9 mouse cellular contexts compared by ENCODE assay signal in the genomic region with DNA sequence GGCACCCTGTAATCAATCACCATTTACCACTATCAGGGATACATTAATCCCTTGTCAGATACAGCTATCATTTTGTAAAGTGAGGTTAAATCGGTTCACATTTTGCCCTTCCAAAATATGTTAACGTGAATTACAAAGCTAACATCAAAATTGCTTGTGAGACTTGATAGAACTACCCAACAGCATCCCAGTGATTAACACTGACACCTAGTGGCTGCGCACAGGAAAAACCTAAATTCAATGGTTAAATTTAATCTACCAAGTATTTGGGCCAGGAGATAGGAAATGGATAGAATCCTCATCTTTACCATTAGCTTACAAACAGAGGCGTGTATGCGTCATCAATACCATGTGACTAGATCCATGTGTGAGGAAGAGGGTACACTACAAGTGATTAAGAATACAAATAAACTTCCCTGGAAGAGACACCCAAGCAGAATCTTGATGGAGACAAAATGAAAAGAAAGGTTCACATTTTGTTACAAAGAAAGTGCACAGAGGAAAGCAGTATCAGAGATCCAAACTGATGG. TPM values are rescaled to one million over a fixed set of nuclear protein-coding genes. Genes with fewer than 3 reads are reported as not detected.
DNase-seq lines count a peak whose midpoint lies in the region; ATAC-seq and TF ChIP-seq lines count a peak whose summit lies in the region.
"Had no signal": no experiment of that assay in that cellular context is flagged by ENCODE, and none has a peak within 500 bp of the region (broad histone marks: within the 10 kb centered on the region; RNA-seq: fewer than 3 reads in every experiment).

No protein-coding gene starts in this region.

- H3K9ac ChIP-seq in hindbrain, embryonic 11.5 days (ENCODE audit: low read depth, low read length): no peak overlapping the region
- H3K9ac ChIP-seq in MEL (ENCODE audit: control insufficient read depth, low read depth, low read length, poor library complexity, severe bottlenecking): no peak overlapping the region
- H3K9ac ChIP-seq in forebrain, embryonic 12.5 days: no peak overlapping the region
- H3K9ac ChIP-seq: neural tube, embryonic 13.5 days had no signal

- H3K27me3 ChIP-seq in hindbrain, embryonic 11.5 days (ENCODE audit: control insufficient read depth, insufficient read depth, low read length): no peaks in the 10 kb centered on the region
- no peaks in the 10 kb centered on the region for H3K27me3 ChIP-seq in hindbrain, embryonic 10.5 days (ENCODE audit: insufficient read depth, poor library complexity, severe bottlenecking)
- no peaks in the 10 kb centered on the region for H3K27me3 ChIP-seq in MEL (ENCODE audit: control insufficient read depth in 1 of 2, insufficient read depth in 2 of 2, low read length in 2 of 2)
- H3K27me3 ChIP-seq in forebrain, embryonic 12.5 days: no peaks in the 10 kb centered on the region
- no peaks in the 10 kb centered on the region; the same call in 1 of the 2 replicates for H3K27me3 ChIP-seq in splenic B cell, adult 2 months (ENCODE audit: control insufficient read depth, insufficient read depth, low read length, poor library complexity, severe bottlenecking)
- H3K27me3 ChIP-seq: neural tube, embryonic 13.5 days had no signal

- peak; percentile 81 for TF ChIP-seq RAD21 in MEL (IDR thresholded peaks at IDR 0.05; ENCODE audit: low read depth, low read length)

- H3K9me3 ChIP-seq in hindbrain, embryonic 11.5 days (ENCODE audit: control insufficient read depth, low read length): no peaks in the 10 kb centered on the region
- H3K9me3 ChIP-seq in hindbrain, embryonic 10.5 days: peaks cover 6% of the 10 kb centered on the region; the same call in 1 of the 2 replicates
- no peaks in the 10 kb centered on the region for H3K9me3 ChIP-seq in MEL (replicated peaks; ENCODE audit: insufficient read depth, low read length)
- no peaks in the 10 kb centered on the region for H3K9me3 ChIP-seq in forebrain, embryonic 12.5 days
- H3K9me3 ChIP-seq: neural tube, embryonic 13.5 days had no signal

- TF ChIP-seq EP300 in MEL (IDR thresholded peaks at IDR 0.05; ENCODE audit: low read depth in 1 of 2, low read length in 2 of 2): no peak

- no peaks in the 10 kb centered on the region for H3K79me2 ChIP-seq in MEL (ENCODE audit: control insufficient read depth, insufficient read depth, low read length, poor library complexity)

- H3K27ac ChIP-seq in hindbrain, embryonic 11.5 days (ENCODE audit: low read depth, low read length): no peak overlapping the region
- H3K27ac ChIP-seq in hindbrain, embryonic 10.5 days: no peak overlapping the region
- H3K27ac ChIP-seq in MEL (ENCODE audit: control insufficient read depth, low read depth, low read length): no peak overlapping the region
- no peak overlapping the region for H3K27ac ChIP-seq in forebrain, embryonic 12.5 days
- H3K27ac ChIP-seq in left cerebral cortex, adult 2 months: no peak overlapping the region
- H3K27ac ChIP-seq: neural tube, embryonic 13.5 days had no signal

- 19% methylated on average over 5 of the region's 5 CpGs for WGBS in hindbrain, embryonic 11.5 days
- 25% methylated on average over 5 of the region's 5 CpGs for WGBS in hindbrain, embryonic 10.5 days
- 26% methylated on average over 5 of the region's 5 CpGs for WGBS in forebrain, embryonic 12.5 days

- no peaks in the 10 kb centered on the region for H3K4me1 ChIP-seq in hindbrain, embryonic 11.5 days (replicated peaks; ENCODE audit: control insufficient read depth, insufficient read depth, low read length)
- no peaks in the 10 kb centered on the region for H3K4me1 ChIP-seq in hindbrain, embryonic 10.5 days (replicated peaks)
- no peaks in the 10 kb centered on the region for H3K4me1 ChIP-seq in MEL (ENCODE audit: control insufficient read depth in 1 of 2, insufficient read depth in 2 of 2, low read length in 2 of 2)
- no peaks in the 10 kb centered on the region for H3K4me1 ChIP-seq in forebrain, embryonic 12.5 days
- H3K4me1 ChIP-seq: neural tube, embryonic 13.5 days had no signal

- no peak for TF ChIP-seq POLR2A in MEL (IDR thresholded peaks at IDR 0.05; ENCODE audit: control insufficient read depth in 1 of 2, insufficient read depth in 1 of 2, low read depth in 1 of 2, low read length in 2 of 2, poor library complexity in 1 of 2)

- DNase-seq in hindbrain, embryonic 11.5 days (ENCODE audit: low spot score): peak; percentile 45
- DNase-seq in hindbrain, embryonic 10.5 days (ENCODE audit: low spot score): no peak
- DNase-seq in 416B (ENCODE audit: low read depth): peak; percentile 65
- DNase-seq in MEL (ENCODE audit: low read depth, low spot score): peak; percentile 46
- peak in 1 of 2 experiments; percentile 19 for DNase-seq in left cerebral cortex, adult 2 months (ENCODE audit: extremely low spot score in 1 of 2, low spot score in 2 of 2)
- DNase-seq in splenic B cell, adult 2 months (ENCODE audit: low read depth, low spot score): peak; percentile 61
- DNase-seq in cerebellum, adult 11 months: no peak

- intact Hi-C loops in left cerebral cortex, adult 2 months (cut with DNase I): loop anchor here (1.0 kb wide), 2 partner anchors 101 to 565 kb away; no protein-coding TSS in a partner anchor

- H3K4me2 ChIP-seq in hindbrain, embryonic 11.5 days (replicated peaks; ENCODE audit: low read depth, low read length): no peak overlapping the region
- no peak overlapping the region for H3K4me2 ChIP-seq in forebrain, embryonic 12.5 days
- H3K4me2 ChIP-seq: neural tube, embryonic 13.5 days had no signal

- peak; percentile 10 to 81 (median 67); a peak in 4 of 6 replicates for TF ChIP-seq CTCF in MEL (IDR thresholded peaks at IDR 0.05 in 2 of 3, conservative IDR thresholded peaks at IDR 0.05 in 1 of 3; ENCODE audit: control insufficient read depth in 1 of 3, insufficient read depth in 1 of 3, low read depth in 2 of 3, low read length in 3 of 3, poor library complexity in 1 of 3, severe bottlenecking in 1 of 3)
- peak; percentile 91 for TF ChIP-seq CTCF in left cerebral cortex, adult 2 months (IDR thresholded peaks at IDR 0.05)

- H3K36me3 ChIP-seq in hindbrain, embryonic 11.5 days (ENCODE audit: control insufficient read depth, insufficient read depth, low read length): no peaks in the 10 kb centered on the region
- no peaks in the 10 kb centered on the region for H3K36me3 ChIP-seq in hindbrain, embryonic 10.5 days
- H3K36me3 ChIP-seq in MEL (ENCODE audit: control insufficient read depth in 1 of 2, insufficient read depth in 2 of 2, low read length in 2 of 2): no peaks in the 10 kb centered on the region
- no peaks in the 10 kb centered on the region for H3K36me3 ChIP-seq in forebrain, embryonic 12.5 days (replicated peaks)
- no peaks in the 10 kb centered on the region for H3K36me3 ChIP-seq in splenic B cell, adult 2 months (ENCODE audit: control insufficient read depth, insufficient read depth, low read length, poor library complexity, severe bottlenecking)
- H3K36me3 ChIP-seq: neural tube, embryonic 13.5 days had no signal

- H3K4me3 ChIP-seq in hindbrain, embryonic 11.5 days (ENCODE audit: low read depth, low read length): no peak overlapping the region
- no peak overlapping the region for H3K4me3 ChIP-seq in hindbrain, embryonic 10.5 days
- H3K4me3 ChIP-seq in MEL (ENCODE audit: control insufficient read depth in 1 of 2, insufficient read depth in 1 of 2, low read depth in 2 of 2, low read length in 2 of 2): no peak overlapping the region
- H3K4me3 ChIP-seq in forebrain, embryonic 12.5 days (replicated peaks): no peak overlapping the region
- H3K4me3 ChIP-seq in left cerebral cortex, adult 2 months: no peak overlapping the region
- H3K4me3 ChIP-seq: neural tube, embryonic 13.5 days had no signal

- no peak for ATAC-seq in hindbrain, embryonic 11.5 days (ENCODE audit: low FRiP score)
- peak; percentile 51; the same call in 1 of the 2 replicates for ATAC-seq in forebrain, embryonic 12.5 days (ENCODE audit: low FRiP score)

TF ChIP-seq in MEL, 35 proteins besides CTCF, POLR2A, EP300 and RAD21:
- TF ChIP-seq ZC3H11A (IDR thresholded peaks at IDR 0.05; ENCODE audit: low read depth, low read length): peak; percentile 60
- no peak for TF ChIP-seq RCOR1 (IDR thresholded peaks at IDR 0.05; ENCODE audit: low read depth, low read length)
- TF ChIP-seq MXI1 (IDR thresholded peaks at IDR 0.05; ENCODE audit: low read depth, low read length): no peak
- TF ChIP-seq SMC3 (IDR thresholded peaks at IDR 0.05; ENCODE audit: low read depth, low read length): peak; percentile 84
TF ChIP-seq in MEL: peak in this region for 2.

RNA-seq across cellular contexts. Expression of a gene that starts 47.8 kb away (rescaled TPM):
- polyA plus RNA-seq in hindbrain, embryonic 11.5 days (2014; fragmentation: Nextera tagmentation; extraction: Ambion mirVana): 0.09 TPM in 1 of 2 replicates, not detected in the other
- not detected in 2 replicates for polyA plus RNA-seq in hindbrain, embryonic 10.5 days (2016; fragmentation: Nextera tagmentation; extraction: Ambion mirVana)
- not detected in 2 replicates for total RNA-seq in MEL (2012; rRNA removed)
- not detected for polyA plus RNA-seq in MEL (2012; ENCODE audit: insufficient read depth in 1 of 2, insufficient read length in 2 of 2, low read depth in 1 of 2, low replicate concordance in 2 of 2, missing spikeins in 1 of 2)
- polyA plus RNA-seq in forebrain, embryonic 12.5 days (2016; fragmentation: Nextera tagmentation; extraction: Ambion mirVana): not detected in 2 replicates
- not detected for total RNA-seq in left cerebral cortex, adult 2 months (2021)
- polyA plus RNA-seq: neural tube, embryonic 13.5 days had no signal

Comparison
In these comparisons a context has a peak if more than half of its experiments do, and no peak if none do; other contexts are left out.
1. DNase-seq: peak in hindbrain, embryonic 11.5 days (single experiment), 416B (single experiment), MEL (single experiment) and splenic B cell, adult 2 months (single experiment); none in hindbrain, embryonic 10.5 days (single experiment) and cerebellum, adult 11 months (single experiment).